ENCODE assay signal across 8 mouse cellular contexts in the genomic region with DNA sequence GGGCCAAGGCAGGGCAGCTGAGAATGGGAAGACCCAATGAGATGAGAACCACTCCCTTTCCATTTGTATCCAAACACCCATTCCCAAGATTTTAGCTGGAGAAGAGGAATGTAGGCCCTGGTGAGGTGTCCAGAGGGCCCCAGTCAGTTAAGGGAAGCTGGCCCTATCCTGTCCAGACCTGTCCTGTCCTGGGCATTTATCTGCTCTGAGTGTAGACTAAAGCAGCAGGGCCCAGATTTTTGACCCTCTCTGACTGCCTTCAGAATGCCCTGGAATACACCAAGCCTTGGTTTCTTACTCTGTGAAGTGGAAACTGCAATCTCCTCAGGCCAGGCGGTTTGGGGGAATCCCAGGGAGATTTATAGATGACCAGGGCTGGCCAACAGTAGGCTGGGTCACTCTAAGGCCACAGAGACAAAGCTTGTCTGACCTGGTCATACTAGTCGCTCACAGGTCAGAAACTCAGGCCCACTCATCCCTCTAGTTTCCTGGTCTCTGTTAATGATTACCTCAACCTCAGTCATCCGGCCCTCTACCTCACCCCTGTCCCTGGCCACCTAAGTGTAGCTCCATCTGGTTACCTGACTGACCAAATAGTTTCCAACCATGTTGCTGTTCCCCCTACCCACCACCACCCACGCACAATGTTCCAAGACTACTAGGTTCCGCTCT. TPM values are rescaled to one million over a fixed set of nuclear protein-coding genes. Genes with fewer than 3 reads are reported as not detected.
DNase-seq lines count a peak whose midpoint lies in the region; ATAC-seq lines count a peak whose summit lies in the region.

No protein-coding gene starts in this region.

- no peak for ATAC-seq in forebrain, embryonic 16.5 days
- peak; percentile 40 for ATAC-seq in limb, embryonic 11.5 days (ENCODE audit: insufficient number of reproducible peaks, low FRiP score, low TSS enrichment, low read depth)
- peak; percentile 30 for ATAC-seq in neural tube, embryonic 15.5 days (ENCODE audit: low FRiP score)

- H3K4me1 ChIP-seq in forebrain, embryonic 16.5 days (replicated peaks; ENCODE audit: control insufficient read depth, insufficient read depth, low read length), result peaks cover 17% of the 10 kb centered on the region
- no peaks in the 10 kb centered on the region; the same call in 1 of the 2 replicates for H3K4me1 ChIP-seq in limb, embryonic 11.5 days (ENCODE audit: control insufficient read depth, insufficient read depth, low read length)
- peaks cover 38% of the 10 kb centered on the region for H3K4me1 ChIP-seq in neural tube, embryonic 15.5 days

- H3K4me3 ChIP-seq in forebrain, embryonic 16.5 days (replicated peaks; ENCODE audit: low read length), result peak overlapping the region; percentile 60
- peak overlapping the region; percentile 75 for H3K4me3 ChIP-seq in limb, embryonic 11.5 days (ENCODE audit: low read depth, low read length)
- H3K4me3 ChIP-seq in neural tube, embryonic 15.5 days (replicated peaks), result peak overlapping the region; percentile 96

- H3K9ac ChIP-seq in forebrain, embryonic 16.5 days (replicated peaks; ENCODE audit: low read depth, low read length), result peak overlapping the region; percentile 83
- H3K9ac ChIP-seq in limb, embryonic 11.5 days (ENCODE audit: low read length), result 0 out of 2 replicates have a peak overlapping the region, but pooled peaks have one; percentile 17
- H3K9ac ChIP-seq in neural tube, embryonic 15.5 days (replicated peaks), result peak overlapping the region; percentile 89

- peak; percentile 20 for DNase-seq in right cerebral cortex, postnatal 25 days
- no peak for DNase-seq in right cerebral cortex, postnatal 36 days (ENCODE audit: low spot score in 2 of 2)
- no peak for DNase-seq in limb, embryonic 11.5 days (ENCODE audit: low spot score)
- no peak for DNase-seq in adrenal gland, postnatal 4 days (ENCODE audit: low spot score in 2 of 2)
- no peak for DNase-seq in layer of hippocampus, postnatal 36 days
- DNase-seq in cerebellum, postnatal 36 days, result no peak

- 97% methylated on average over 5 of the region's 5 CpGs for WGBS in forebrain, embryonic 16.5 days
- 86% methylated on average over 5 of the region's 5 CpGs for WGBS in limb, embryonic 11.5 days
- 71% methylated on average over 5 of the region's 5 CpGs for WGBS in neural tube, embryonic 15.5 days

- H3K9me3 ChIP-seq in forebrain, embryonic 16.5 days (ENCODE audit: control insufficient read depth, low read length), result no peaks in the 10 kb centered on the region
- H3K9me3 ChIP-seq in limb, embryonic 11.5 days (ENCODE audit: control insufficient read depth, low read length), result no peaks in the 10 kb centered on the region
- no peaks in the 10 kb centered on the region for H3K9me3 ChIP-seq in neural tube, embryonic 15.5 days (replicated peaks)

- H3K36me3 ChIP-seq in forebrain, embryonic 16.5 days (ENCODE audit: control insufficient read depth, insufficient read depth), result no peaks in the 10 kb centered on the region
- no peaks in the 10 kb centered on the region for H3K36me3 ChIP-seq in limb, embryonic 11.5 days (ENCODE audit: control insufficient read depth, insufficient read depth, low read length)
- no peaks in the 10 kb centered on the region for H3K36me3 ChIP-seq in neural tube, embryonic 15.5 days

- H3K4me2 ChIP-seq in forebrain, embryonic 16.5 days (ENCODE audit: low read length), result peak overlapping the region; percentile 75
- peak overlapping the region; percentile 79 for H3K4me2 ChIP-seq in limb, embryonic 11.5 days (ENCODE audit: low read depth, severe bottlenecking)
- peak overlapping the region; percentile 74 for H3K4me2 ChIP-seq in neural tube, embryonic 15.5 days

- no peak overlapping the region for H3K27ac ChIP-seq in forebrain, embryonic 16.5 days (ENCODE audit: low read length)
- H3K27ac ChIP-seq in limb, embryonic 11.5 days (replicated peaks; ENCODE audit: low read depth, low read length), result no peak overlapping the region
- peak overlapping the region; percentile 67 for H3K27ac ChIP-seq in neural tube, embryonic 15.5 days (replicated peaks)

- peaks cover 5% of the 10 kb centered on the region; the same call in 1 of the 2 replicates for H3K27me3 ChIP-seq in forebrain, embryonic 16.5 days (replicated peaks; ENCODE audit: control insufficient read depth, insufficient read depth, low read length)
- H3K27me3 ChIP-seq in limb, embryonic 11.5 days (ENCODE audit: control insufficient read depth, insufficient read depth, low read length), result no peaks in the 10 kb centered on the region
- no peaks in the 10 kb centered on the region for H3K27me3 ChIP-seq in neural tube, embryonic 15.5 days (replicated peaks)

RNA-seq across cellular contexts. Expression of a gene that starts 0.6 kb away (rescaled TPM):
- polyA plus RNA-seq in forebrain, embryonic 16.5 days (2015; fragmentation: Nextera tagmentation; extraction: Ambion mirVana), result 17.5 and 18.7 TPM in 2 replicates
- polyA plus RNA-seq in limb, embryonic 11.5 days (2014; fragmentation: Nextera tagmentation; extraction: Ambion mirVana), result 2.5 and 2.7 TPM in 2 replicates
- 23.6 and 29.4 TPM in 2 replicates for polyA plus RNA-seq in neural tube, embryonic 15.5 days (2015; fragmentation: Nextera tagmentation; extraction: Ambion mirVana)
- 10 to 100 TPM; 15.6 to 18.7 TPM for total RNA-seq in adrenal gland, postnatal 4 days (2021)
- total RNA-seq in layer of hippocampus, postnatal 36 days (2021), result 10 to 100 TPM; 48.6 to 48.8 TPM

RNA-seq across cellular contexts. Expression of a gene that starts 20.6 kb away (rescaled TPM):
- polyA plus RNA-seq in forebrain, embryonic 16.5 days (2015; fragmentation: Nextera tagmentation; extraction: Ambion mirVana), result 0.30 and 0.36 TPM in 2 replicates
- not detected in 2 replicates for polyA plus RNA-seq in limb, embryonic 11.5 days (2014; fragmentation: Nextera tagmentation; extraction: Ambion mirVana)
- 0.49 and 0.77 TPM in 2 replicates for polyA plus RNA-seq in neural tube, embryonic 15.5 days (2015; fragmentation: Nextera tagmentation; extraction: Ambion mirVana)
- 1 to 10 TPM; 1.3 to 1.8 TPM for total RNA-seq in adrenal gland, postnatal 4 days (2021)
- total RNA-seq in layer of hippocampus, postnatal 36 days (2021), result under 1 TPM; 0.25 to 0.42 TPM

RNA-seq across cellular contexts. Expression of a gene that starts 33.4 kb away (rescaled TPM):
- polyA plus RNA-seq in forebrain, embryonic 16.5 days (2015; fragmentation: Nextera tagmentation; extraction: Ambion mirVana), result 0.66 and 0.84 TPM in 2 replicates
- polyA plus RNA-seq in limb, embryonic 11.5 days (2014; fragmentation: Nextera tagmentation; extraction: Ambion mirVana), result 0.14 and 0.20 TPM in 2 replicates
- polyA plus RNA-seq in neural tube, embryonic 15.5 days (2015; fragmentation: Nextera tagmentation; extraction: Ambion mirVana), result 0.81 and 0.91 TPM in 2 replicates
- total RNA-seq in adrenal gland, postnatal 4 days (2021), result 1 to 10 TPM in 1 of 2 experiments, under 1 TPM in 1; 0.79 to 1.3 TPM
- total RNA-seq in layer of hippocampus, postnatal 36 days (2021), result 1 to 10 TPM; 1.1 to 1.2 TPM

RNA-seq across cellular contexts. Expression of a gene that starts 59.4 kb away (rescaled TPM):
- polyA plus RNA-seq in forebrain, embryonic 16.5 days (2015; fragmentation: Nextera tagmentation; extraction: Ambion mirVana), result 17.9 and 18.1 TPM in 2 replicates
- polyA plus RNA-seq in limb, embryonic 11.5 days (2014; fragmentation: Nextera tagmentation; extraction: Ambion mirVana), result 14.0 and 15.7 TPM in 2 replicates
- polyA plus RNA-seq in neural tube, embryonic 15.5 days (2015; fragmentation: Nextera tagmentation; extraction: Ambion mirVana), result 14.4 and 16.0 TPM in 2 replicates
- 100 to 1,000 TPM; 132 to 153 TPM for total RNA-seq in adrenal gland, postnatal 4 days (2021)
- total RNA-seq in layer of hippocampus, postnatal 36 days (2021), result 10 to 100 TPM; 10.1 to 10.2 TPM

Comparison
In these comparisons a context has a peak if more than half of its experiments do, and no peak if none do; other contexts are left out.
1. H3K9ac ChIP-seq: peak in every context shown above with its lines; median percentile 89 in neural tube, embryonic 15.5 days; 83 in forebrain, embryonic 16.5 days; 17 in limb, embryonic 11.5 days.